Mouse (Mus musculus) bone marrow macrophage, adult 2 months (primary cell): ENCODE measurements around the gene Thnsl2.

Experiments
- CTCF ChIP-seq: IDR thresholded peaks from 2 replicates; pipeline ENCODE4 v1.5.1; 2012; ENCODE audit warnings: low read depth, mild to moderate bottlenecking, low read length, moderate library complexity
- POLR2A ChIP-seq: IDR thresholded peaks from 2 replicates; pipeline ENCODE4 v1.6.1; 2012; ENCODE audit warnings: mild to moderate bottlenecking, low read depth, low read length, borderline replicate concordance

DNA sequence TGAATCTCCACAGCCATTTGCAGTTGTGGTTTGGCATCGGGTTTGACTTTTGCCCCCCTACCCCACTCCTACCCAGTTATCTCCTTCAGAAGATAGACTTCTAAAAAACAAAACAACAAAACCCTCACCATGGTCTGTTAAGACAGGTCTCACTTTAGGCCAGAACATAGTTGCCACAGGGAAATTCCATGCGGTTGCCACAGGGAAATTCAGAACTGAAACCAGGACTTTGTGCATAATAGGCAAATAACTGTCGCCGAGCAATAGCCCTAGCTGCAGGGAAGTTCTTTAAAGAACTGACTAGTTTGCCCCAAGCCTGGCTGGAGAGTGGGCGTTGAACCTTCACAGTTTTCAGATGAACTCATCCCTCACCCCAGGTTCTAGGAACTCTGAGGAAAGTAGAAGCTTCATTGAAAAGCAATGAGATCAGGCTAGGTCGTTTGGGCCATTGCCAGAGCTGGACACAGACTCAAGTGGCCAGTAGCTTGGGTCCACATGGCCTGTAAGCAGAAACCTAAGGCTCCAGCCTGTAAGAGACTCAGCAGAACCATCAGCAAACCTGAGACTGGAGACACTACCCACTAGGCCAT is 49.0 kb upstream of the Thnsl2 start:
- no peak for TF ChIP-seq POLR2A
- TF ChIP-seq CTCF = no peak
